Mouse (Mus musculus) testis, adult 2 months (tissue): Measurements from ENCODE around the gene Fryl. TPM values are rescaled to one million over a fixed set of nuclear protein-coding genes. Genes with fewer than 3 reads are reported as not detected.

Experiments
- H3K27ac ChIP-seq: fragments of 200-500 bp; 2 replicates; pipeline ENCODE4 v1.5.1; 2012; ENCODE audit warnings: low read depth, low read length; ENCODE audit not compliant: control insufficient read depth, insufficient read depth
- H3K27me3 ChIP-seq: fragments of 200-500 bp; 2 replicates; pipeline ENCODE4 v1.6.1; 2012; ENCODE audit warnings: mild to moderate bottlenecking, low read length, moderate library complexity; ENCODE audit not compliant: control insufficient read depth, insufficient read depth
- H3K36me3 ChIP-seq: fragments of 200-500 bp; 2 replicates; pipeline ENCODE4 v1.6.1; 2012; ENCODE audit warnings: mild to moderate bottlenecking, low read length; ENCODE audit not compliant: control insufficient read depth, insufficient read depth
- H3K4me1 ChIP-seq: fragments of 200-500 bp; 2 replicates; pipeline ENCODE4 v1.6.1; 2012; ENCODE audit warnings: low read length; ENCODE audit not compliant: control insufficient read depth, insufficient read depth
- H3K4me3 ChIP-seq: fragments of 200-500 bp; 2 replicates; pipeline ENCODE4 v1.5.1; 2012; ENCODE audit warnings: low read depth, mild to moderate bottlenecking, low read length, moderate library complexity, mixed read lengths; ENCODE audit not compliant: control insufficient read depth
- CTCF ChIP-seq: fragments of 200-500 bp; IDR thresholded peaks from 2 replicates; pipeline ENCODE4 v1.5.1; 2012; ENCODE audit warnings: low read depth, mild to moderate bottlenecking, inconsistent platforms, low read length, moderate library complexity; ENCODE audit not compliant: control insufficient read depth, insufficient read depth, insufficient replicate concordance
- POLR2A ChIP-seq: fragments of 200-500 bp; IDR thresholded peaks from 2 replicates; pipeline ENCODE4 v1.6.1; 2012; ENCODE audit warnings: low read depth, mild to moderate bottlenecking, inconsistent platforms, low read length, moderate library complexity; ENCODE audit not compliant: control insufficient read depth
- polyA plus RNA-seq: library from polyadenylated mRNA; depleted of rRNA; stranded (reverse); fragments of >200 nt; gene quantifications from 2 replicates; pipeline ENCODE4 v1.2.3, GENCODE M21; 2012

The Fryl gene
- polyA plus RNA-seq, 1 experiment = 21.6 TPM

DNA sequence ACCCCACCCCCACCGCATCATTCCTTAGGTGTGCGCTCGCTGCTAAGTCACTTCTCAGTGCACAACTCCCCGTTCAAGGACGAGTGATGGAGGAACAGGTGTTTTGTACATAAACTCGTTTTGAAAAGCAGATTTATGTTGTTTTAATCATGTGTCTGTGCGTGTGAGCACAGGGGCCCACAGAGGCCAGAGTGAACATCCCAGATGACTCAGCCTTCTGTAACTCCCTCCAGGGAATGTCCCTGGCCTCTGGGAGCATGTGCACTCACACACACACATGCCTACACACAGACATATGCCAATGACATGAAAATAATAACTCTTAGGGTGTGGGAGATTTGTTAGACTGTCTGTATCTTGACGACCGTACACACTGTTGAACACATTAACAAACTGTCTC, 118.9 kb downstream of the Fryl start:
- TF ChIP-seq CTCF (no peak), POLR2A (no peak)
- Histone ChIP-seq H3K4me1 (no peaks in the 10 kb centered on the region), H3K27me3 (no peaks in the 10 kb centered on the region), H3K4me3 (no peak overlapping the region), H3K36me3 (no peaks in the 10 kb centered on the region), H3K27ac (no peak overlapping the region)

GRCm38 (mm10) chr5:73135959-73136358, 120.5 kb downstream of the Fryl start:
- Histone ChIP-seq H3K36me3 (no peaks in the 10 kb centered on the region; the same call in 1 of the 2 replicates), H3K27ac (no peak overlapping the region), H3K4me1 (no peaks in the 10 kb centered on the region), H3K27me3 (no peaks in the 10 kb centered on the region), H3K4me3 (no peak overlapping the region)
- TF ChIP-seq POLR2A = no peak
- no peak for TF ChIP-seq CTCF

DNA sequence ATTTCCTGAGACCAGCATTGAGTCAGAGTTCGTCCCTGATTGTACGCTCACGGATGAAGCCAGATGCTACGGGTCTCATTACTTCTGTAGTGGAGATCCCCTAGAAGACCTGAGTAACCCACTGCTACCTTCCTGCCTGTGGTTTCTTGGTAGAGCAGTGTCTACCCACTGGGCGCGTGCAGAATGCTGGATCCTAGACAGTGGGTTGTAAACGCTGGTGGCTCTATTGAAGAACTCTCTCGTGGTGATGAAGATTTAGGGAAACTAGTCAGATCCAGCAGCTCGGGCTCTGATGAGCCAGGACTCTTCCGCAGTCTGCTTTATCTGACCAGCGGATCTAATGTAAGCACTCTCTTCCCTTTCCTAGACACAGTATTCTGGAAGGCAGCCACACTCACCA, 121.3 kb downstream of the Fryl start:
- Histone ChIP-seq H3K4me1 (no peaks in the 10 kb centered on the region), H3K27me3 (no peaks in the 10 kb centered on the region), H3K36me3 (no peaks in the 10 kb centered on the region; the same call in 1 of the 2 replicates), H3K27ac (no peak overlapping the region), H3K4me3 (no peak overlapping the region)
- TF ChIP-seq POLR2A = no peak
- no peak for TF ChIP-seq CTCF

DNA sequence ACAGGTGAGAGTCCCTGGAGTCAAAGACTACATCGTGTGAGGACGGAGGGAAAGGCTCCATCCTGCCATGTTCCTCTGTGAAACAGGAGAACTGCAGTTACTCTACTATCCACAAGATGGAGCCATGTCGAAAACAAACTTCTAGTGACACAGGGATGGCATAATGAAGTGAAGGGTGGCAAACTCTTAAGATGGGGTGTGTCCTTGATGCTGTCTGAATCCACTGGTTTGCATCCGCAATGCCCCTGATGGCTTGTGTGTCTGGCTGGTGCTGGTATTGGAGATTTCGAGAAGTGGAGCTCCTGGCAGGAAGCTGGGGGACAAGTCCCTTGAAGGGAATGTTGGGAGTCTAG, 122.6 kb downstream of the Fryl start:
- H3K4me3 ChIP-seq = no peak overlapping the region
- no peak; the same call in 1 of the 2 replicates for TF ChIP-seq CTCF
- no peak for TF ChIP-seq POLR2A
- no peaks in the 10 kb centered on the region for H3K4me1 ChIP-seq
- no peak overlapping the region for H3K27ac ChIP-seq
- no peaks in the 10 kb centered on the region for H3K27me3 ChIP-seq
- no peaks in the 10 kb centered on the region; the same call in 1 of the 2 replicates for H3K36me3 ChIP-seq

- TF ChIP-seq CTCF (no peak), POLR2A (no peak)
- H3K4me1 ChIP-seq = no peaks in the 10 kb centered on the region
These were observed 123.2 kb downstream of the Fryl start for GRCm38 (mm10) chr5:73132998-73133832.

DNA sequence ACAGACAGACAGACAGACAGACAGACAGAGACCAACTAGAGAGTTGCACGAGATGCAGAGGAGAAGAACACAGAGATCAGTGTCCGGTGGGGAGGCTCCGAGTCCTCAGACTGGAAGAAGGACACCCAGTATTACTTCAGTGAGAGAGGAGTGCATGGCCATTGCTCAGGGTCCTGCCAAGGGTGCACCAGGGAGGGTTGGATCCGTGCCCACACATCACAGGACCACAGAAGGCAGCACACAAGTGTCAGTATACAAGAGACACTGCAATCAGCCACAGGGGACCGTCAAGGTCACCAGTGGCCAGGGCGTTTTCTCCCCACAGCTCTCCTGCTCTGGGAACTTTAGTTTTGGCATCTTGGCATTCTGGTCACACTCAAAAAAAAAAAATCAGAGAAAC, 125.4 kb downstream of the Fryl start:
- TF ChIP-seq CTCF = no peak
- no peaks in the 10 kb centered on the region for H3K27me3 ChIP-seq
- H3K4me1 ChIP-seq = no peaks in the 10 kb centered on the region
- H3K36me3 ChIP-seq = no peaks in the 10 kb centered on the region; the same call in 1 of the 2 replicates
- no peak overlapping the region for H3K27ac ChIP-seq
- H3K4me3 ChIP-seq = no peak overlapping the region

More at GRCm38 (mm10) chr5:73132998-73133832, 123.2 kb downstream of the Fryl start:
- Histone ChIP-seq H3K36me3 (no peaks in the 10 kb centered on the region; the same call in 1 of the 2 replicates), H3K27ac (no peak overlapping the region), H3K4me3 (no peak overlapping the region), H3K27me3 (no peaks in the 10 kb centered on the region)

DNA sequence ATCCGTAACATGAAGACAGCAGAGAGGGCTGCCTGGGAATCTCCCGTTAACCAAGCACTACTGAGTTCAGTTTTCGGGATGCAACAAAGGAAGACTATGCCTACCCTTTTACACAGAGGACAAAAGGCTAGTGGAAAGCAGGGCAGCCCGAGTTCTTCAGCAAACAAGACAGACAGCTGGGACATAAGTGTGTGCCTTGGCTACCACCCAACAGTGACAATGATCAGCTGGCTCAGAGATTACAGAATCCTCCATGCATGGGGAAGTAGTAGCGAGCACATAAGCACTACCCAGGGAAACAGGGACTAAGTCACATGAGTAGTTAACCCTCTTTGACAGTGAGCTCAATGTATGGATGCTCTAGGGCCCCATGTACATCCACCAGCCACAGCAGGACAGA, 126.5 kb downstream of the Fryl start:
- no peak for TF ChIP-seq POLR2A
- no peak for TF ChIP-seq CTCF
- H3K36me3 ChIP-seq = no peaks in the 10 kb centered on the region; the same call in 1 of the 2 replicates

More for the DNA sequence above, 126.5 kb downstream of the Fryl start:
- Histone ChIP-seq H3K4me3 (no peak overlapping the region), H3K4me1 (no peaks in the 10 kb centered on the region), H3K27ac (no peak overlapping the region), H3K27me3 (no peaks in the 10 kb centered on the region)
